Mouse (Mus musculus): Measurements from ENCODE around the gene Ifne.

DNA sequence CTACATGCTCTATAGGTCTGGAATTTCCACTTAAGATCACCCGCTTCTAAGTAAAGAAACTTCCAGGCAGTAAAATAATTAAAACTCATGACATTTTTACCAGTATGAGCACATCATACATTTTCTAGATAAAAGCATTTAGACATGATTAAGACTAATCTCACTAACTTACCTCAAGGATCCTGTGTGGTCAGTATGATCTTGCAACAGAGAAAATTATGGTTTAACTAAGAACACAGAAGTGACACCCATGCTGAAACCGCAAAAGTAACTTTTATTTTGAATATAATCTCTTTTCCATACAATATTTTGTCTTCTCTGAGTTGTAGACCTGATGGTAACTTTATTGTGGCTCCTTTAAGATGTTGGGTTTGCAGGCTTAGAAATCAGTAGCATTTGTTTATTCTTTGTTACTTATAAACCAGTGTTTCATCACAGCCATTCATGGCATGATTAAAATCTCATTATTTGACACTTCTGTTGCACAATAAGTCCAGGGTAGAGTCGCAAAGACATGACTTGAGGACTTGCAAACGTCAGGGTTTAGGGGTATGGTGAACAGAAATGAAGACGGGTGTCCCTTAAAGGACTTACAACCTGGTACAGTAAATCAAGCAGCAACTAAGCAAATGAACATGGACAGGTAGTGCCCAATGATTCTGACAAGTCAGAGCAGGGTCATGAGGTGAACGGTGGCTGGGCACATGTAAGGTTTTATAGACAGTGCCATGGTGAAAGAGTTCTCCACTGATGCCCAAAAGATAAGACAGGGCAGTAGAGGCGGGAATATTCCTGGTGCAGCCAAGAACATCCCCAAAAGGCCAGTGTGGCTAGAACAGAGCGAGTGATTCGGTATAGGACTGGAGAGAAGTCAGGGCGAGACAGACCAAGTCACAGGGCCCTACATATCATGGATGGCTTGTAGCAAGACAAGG lies 29.9 kb upstream of the Ifne start:
- TF ChIP-seq CTCF (IDR thresholded peaks at IDR 0.05; ENCODE audit: low read depth): no peak
- TF ChIP-seq EP300 (IDR thresholded peaks at IDR 0.05; ENCODE audit: low read depth): no peak
